In the genomic region with DNA sequence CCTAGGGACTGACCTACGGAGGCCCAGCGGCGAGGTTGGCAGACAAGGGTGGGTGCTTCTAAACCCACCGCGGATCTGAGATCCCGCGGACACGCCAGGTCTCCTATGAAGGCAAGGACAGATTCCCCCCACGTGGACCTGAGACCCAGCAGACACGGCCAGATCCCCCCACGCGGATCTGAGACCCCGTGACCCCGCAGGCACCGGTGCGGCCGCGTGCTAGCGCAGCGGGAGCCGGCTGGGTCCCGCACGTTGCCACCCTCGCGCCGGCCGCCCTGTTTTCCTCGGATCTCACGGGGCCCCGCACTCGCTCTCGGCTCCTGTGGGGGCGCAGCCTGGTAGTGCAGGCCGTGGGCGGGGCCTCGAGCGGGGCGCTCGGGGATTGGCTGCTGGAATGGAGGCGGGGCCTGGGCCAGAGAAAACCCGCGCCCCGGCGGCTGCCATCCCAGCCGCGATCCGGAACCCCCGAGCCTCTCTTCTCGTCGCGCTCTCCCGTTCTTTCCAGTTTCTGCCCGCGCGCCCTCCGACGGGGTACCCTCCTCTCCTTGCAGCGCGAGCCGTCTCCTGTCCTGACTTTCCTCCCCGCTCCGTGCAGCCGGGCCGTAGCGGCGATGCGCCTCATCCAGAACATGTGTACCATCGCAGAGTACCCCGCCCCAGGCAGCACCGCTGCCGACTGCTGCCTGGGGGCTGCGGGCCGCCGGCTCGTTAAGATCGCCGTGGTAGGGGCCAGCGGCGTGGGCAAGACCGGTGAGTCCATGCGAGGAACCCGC, we compare ENCODE assay signal across 8 mouse cellular contexts. TPM values are rescaled to one million over a fixed set of nuclear protein-coding genes. Genes with fewer than 3 reads are reported as not detected.
DNase-seq lines count a peak whose midpoint lies in the region; TF ChIP-seq lines count a peak whose summit lies in the region.

A gene (plus strand): TSS at position 446 of the 773 bp plus-strand sequence.

- peaks cover 62% of the 10 kb centered on the region for H3K27me3 ChIP-seq in megakaryocyte, embryonic 14.5 days (replicated peaks)

- H3K4me1 ChIP-seq in cortical plate, adult 2 months (ENCODE audit: control insufficient read depth, insufficient read depth, low read length), result peaks cover 8% of the 10 kb centered on the region; the same call in 1 of the 2 replicates
- peaks cover 54% of the 10 kb centered on the region for H3K4me1 ChIP-seq in megakaryocyte, embryonic 14.5 days

- peak; percentile 97 for TF ChIP-seq POLR2A in cortical plate, adult 2 months (IDR thresholded peaks at IDR 0.05; ENCODE audit: extremely low read depth, insufficient read depth, low read length)

- H3K9me3 ChIP-seq in megakaryocyte, embryonic 14.5 days, result no peaks in the 10 kb centered on the region

- peak within 1 kb of the TSS; percentile 99 for H3K4me3 ChIP-seq in cortical plate, adult 2 months (ENCODE audit: insufficient read depth, low read length)
- H3K4me3 ChIP-seq in megakaryocyte, embryonic 14.5 days (replicated peaks), result peak within 1 kb of the TSS; percentile 96

- no peak for TF ChIP-seq CTCF in cortical plate, adult 2 months (IDR thresholded peaks at IDR 0.05; ENCODE audit: extremely low read depth, insufficient read depth, low read length)

- peak within 1 kb of the TSS; percentile 87 for H3K27ac ChIP-seq in cortical plate, adult 2 months (ENCODE audit: insufficient read depth, low read length)

- DNase-seq in adrenal gland, adult (ENCODE audit: inconsistent age in 2 of 2, low spot score in 1 of 2), result peak; percentile 95 to 97
- peak; percentile 96 for DNase-seq in gastrocnemius, postnatal 10 days
- DNase-seq in induced T-regulatory cell, adult 2 months (ENCODE audit: low read depth), result peak; percentile 94
- peak; percentile 88 to 93 for DNase-seq in left cerebral cortex, adult 8-10 months (ENCODE audit: low spot score in 2 of 2)
- DNase-seq in right cerebral cortex, postnatal 14 days, result peak; percentile 96
- peak; percentile 91 to 93 for DNase-seq in urinary bladder, postnatal 36 days (ENCODE audit: low spot score in 2 of 2)

- peaks cover 15% of the 10 kb centered on the region for H3K36me3 ChIP-seq in megakaryocyte, embryonic 14.5 days (replicated peaks; ENCODE audit: low read length)

RNA-seq across cellular contexts. Expression of the gene that starts here (rescaled TPM):
- 119 and 124 TPM in 2 replicates for polyA plus RNA-seq in cortical plate, adult 2 months (2012; rRNA removed)
- total RNA-seq in gastrocnemius, postnatal 10 days (2021), result 1 to 10 TPM; 6.3 to 8.1 TPM
- 100 to 1,000 TPM in 1 of 4 experiments, 10 to 100 TPM in 3; 69.2 to 106 (median 80.9) TPM for total RNA-seq in left cerebral cortex, adult 8-10 months (2022)
- polyA plus RNA-seq in megakaryocyte, embryonic 14.5 days (2012; ENCODE audit: insufficient read depth, low replicate concordance), result 2.0 TPM in 1 of 2 replicates, not detected in the other

Comparison
In these comparisons a context has a peak if more than half of its experiments do, and no peak if none do; other contexts are left out.
1. Peak in every context shown above with its lines: DNase-seq, H3K4me3 ChIP-seq and H3K27ac ChIP-seq.
2. RNA of the gene that starts here (total RNA-seq): 69.2 to 106 TPM in left cerebral cortex, adult 8-10 months; 6.3 to 8.1 TPM in gastrocnemius, postnatal 10 days; every median in the first group is over 4 times any median in the second.
3. RNA of the gene that starts here (polyA plus RNA-seq): 119 to 124 TPM in cortical plate, adult 2 months; 2.0 TPM in megakaryocyte, embryonic 14.5 days; every median in the first group is over 10 times any median in the second.